Mouse (Mus musculus): ENCODE results near the gene Bend7.

Gene Bend7

DNA sequence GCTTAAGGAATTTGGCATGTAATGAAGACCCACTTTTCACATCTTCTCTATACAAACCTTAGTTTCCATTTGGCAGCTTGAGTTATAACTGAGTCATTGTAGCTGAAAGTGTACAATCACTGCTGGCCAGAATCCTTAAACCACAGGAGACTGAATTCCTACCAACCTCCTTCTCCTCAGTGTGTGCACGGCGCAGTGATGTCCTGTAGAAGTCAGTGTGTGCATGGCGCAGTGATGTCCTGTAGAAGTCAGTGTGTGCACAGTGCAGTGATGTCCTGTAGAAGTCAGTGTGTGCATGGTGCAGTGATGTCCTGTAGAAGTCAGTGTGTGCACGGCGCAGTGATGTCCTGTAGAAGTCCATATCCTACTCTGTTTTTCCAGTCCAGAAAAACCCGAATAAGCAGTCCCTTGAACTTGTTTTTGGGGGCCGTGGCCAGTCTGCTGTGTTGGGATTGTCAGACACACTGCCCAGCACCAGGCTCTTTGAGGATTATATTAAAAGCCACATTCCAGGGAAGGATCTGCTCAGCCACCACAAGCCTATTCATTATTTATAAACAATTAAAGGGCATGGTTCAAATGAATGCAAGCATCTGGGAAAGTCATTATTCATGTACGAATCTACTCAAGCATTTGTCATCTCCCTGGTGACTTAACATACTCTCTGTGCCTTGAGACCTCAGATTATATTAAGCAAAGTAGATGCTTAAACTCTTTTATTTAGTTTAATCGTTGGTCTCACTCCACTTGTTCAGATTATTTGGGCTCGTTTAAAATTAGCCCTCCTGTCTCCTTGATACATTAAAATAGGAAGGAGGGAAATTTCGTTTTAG is 65.4 kb downstream of the Bend7 start:
- no peak for DNase-seq (ENCODE audit: extremely low spot score)

DNA sequence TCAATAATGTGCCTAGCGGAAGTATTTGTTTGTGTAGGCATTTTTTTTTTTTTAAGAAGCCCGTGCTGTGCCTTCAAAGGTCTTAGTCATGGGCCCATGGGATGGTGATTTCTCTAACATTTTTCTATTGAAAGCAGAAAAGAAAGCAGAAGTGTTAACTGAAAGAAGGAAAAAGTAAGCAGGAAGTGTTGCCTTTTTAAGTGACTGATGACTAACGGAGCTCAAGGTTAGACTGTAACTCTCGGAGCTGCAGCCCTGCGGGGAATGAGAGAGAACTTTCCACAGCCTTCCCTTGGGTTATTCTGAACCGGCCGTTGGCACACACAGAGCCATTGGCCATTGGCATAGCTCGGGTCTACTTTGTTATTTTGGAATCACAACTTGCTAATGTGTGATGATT is 66.4 kb downstream of the Bend7 start:
- no peak for DNase-seq (ENCODE audit: extremely low spot score)

GRCm38 (mm10) chr2:4785016-4785415 is 67.4 kb downstream of the Bend7 start:
- no peak for DNase-seq (ENCODE audit: extremely low spot score)

- no peak for DNase-seq (ENCODE audit: extremely low spot score)
These were observed 69.6 kb downstream of the Bend7 start for GRCm38 (mm10) chr2:4787223-4787622.

- DNase-seq (ENCODE audit: extremely low spot score) = no peak
These were observed 74.0 kb downstream of the Bend7 start for GRCm38 (mm10) chr2:4791646-4792045.

DNA sequence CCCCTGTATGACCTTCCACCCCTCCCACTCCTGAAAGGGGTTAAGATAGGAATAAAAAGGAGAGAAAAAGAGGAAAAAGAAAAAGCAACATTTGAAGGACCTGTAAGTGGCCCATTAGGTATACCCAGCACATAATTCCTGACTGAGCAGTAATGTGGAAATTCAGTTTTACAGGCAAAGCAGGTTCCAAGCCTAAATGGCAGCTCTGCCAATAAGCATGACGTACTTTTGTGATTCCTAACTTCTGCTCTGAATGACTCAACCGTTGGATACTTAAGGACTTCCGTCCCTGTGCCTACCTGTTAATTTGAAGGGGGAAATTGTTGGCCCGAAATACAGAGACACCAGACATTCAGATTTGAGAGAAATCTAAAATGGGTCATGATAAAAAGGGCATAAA is 74.9 kb downstream of the Bend7 start:
- no peak for DNase-seq (ENCODE audit: extremely low spot score)

GRCm38 (mm10) chr2:4802395-4803176 is 85.0 kb downstream of the Bend7 start:
- no peak for DNase-seq (ENCODE audit: extremely low spot score)

DNA sequence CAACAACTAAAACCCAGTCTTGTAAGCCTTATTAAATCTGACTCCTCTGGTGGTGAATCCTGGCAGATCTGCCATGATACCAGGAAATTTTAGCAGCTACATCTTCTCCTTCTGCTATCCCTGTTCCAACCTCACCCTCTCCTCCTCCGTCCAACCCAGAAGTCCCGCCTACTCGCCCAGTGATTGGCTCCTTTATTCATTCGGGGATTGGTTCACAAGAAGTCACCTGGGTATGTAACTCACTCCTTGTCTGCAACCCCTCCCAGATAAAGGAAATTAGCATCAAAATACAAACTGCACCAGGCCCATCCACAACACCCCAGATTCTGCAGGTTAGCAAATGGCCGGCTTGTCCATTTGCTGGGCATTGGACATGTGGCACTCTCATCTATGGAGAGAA is 98.7 kb downstream of the Bend7 start:
- no peak for DNase-seq (ENCODE audit: extremely low spot score)

DNA sequence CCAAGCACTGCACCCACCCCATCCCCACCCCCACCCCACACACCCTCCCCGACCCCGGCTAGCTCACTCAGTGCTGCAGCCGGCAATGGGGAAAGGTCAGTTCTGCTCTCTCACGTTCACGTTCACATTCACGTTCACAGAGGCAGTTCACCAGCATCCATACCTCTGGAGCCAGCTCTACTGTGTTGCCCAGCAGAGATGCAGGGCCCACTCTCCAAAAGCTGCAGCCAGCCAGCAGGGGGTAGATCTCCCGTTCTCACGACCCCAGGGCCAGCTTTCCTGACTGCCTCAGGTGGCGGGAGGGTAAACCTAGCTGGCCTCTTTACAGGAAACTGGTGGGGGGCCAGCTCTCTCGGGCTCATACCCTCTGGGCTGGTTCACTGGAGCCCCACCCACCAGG is 100.0 kb downstream of the Bend7 start:
- no peak for DNase-seq (ENCODE audit: extremely low spot score)

DNA sequence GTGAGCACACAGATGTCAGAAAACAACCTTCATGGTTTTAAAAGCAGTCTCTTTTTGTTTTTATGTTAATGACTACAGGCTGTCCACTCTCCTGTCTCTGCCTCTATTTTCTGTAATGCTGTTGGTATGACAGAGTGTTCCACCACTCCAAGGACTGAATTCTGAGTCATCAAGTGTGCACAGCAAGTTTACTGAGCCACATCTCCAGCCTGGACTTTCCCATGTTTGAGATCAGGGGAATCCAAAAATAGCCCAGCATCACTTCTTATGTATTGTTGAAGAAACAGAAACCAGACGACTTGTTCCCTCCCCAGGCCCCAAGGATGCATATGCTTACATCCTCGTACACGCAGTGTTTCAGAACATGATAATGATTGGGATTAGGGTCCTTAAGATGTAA is 102.6 kb downstream of the Bend7 start:
- DNase-seq (ENCODE audit: extremely low spot score) = no peak

DNA sequence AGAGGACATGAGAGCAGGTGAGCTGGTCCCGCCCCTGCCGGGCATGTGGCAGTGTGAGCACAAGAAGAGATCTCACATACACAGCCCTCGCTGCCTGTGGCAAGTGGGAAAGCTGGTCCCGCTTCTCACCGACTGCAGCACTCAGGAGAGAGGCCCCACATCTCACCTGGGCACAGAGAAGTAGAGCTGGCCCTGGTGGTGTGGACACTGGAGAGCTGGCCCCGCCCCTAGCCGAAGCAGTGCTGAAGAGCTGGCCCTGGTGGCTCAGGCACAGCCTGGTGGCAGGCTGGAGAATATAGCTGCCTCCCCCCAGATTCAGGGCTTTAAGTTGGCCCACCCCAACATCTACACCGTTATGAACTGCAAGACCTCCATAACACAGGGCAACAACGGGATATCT is 106.4 kb downstream of the Bend7 start:
- DNase-seq (ENCODE audit: extremely low spot score) = no peak

- DNase-seq (ENCODE audit: extremely low spot score) = no peak
These were observed 110.4 kb downstream of the Bend7 start for GRCm38 (mm10) chr2:4828032-4828431.

GRCm38 (mm10) chr2:4828446-4828997 is 110.9 kb downstream of the Bend7 start:
- DNase-seq (ENCODE audit: extremely low spot score) = no peak

DNA sequence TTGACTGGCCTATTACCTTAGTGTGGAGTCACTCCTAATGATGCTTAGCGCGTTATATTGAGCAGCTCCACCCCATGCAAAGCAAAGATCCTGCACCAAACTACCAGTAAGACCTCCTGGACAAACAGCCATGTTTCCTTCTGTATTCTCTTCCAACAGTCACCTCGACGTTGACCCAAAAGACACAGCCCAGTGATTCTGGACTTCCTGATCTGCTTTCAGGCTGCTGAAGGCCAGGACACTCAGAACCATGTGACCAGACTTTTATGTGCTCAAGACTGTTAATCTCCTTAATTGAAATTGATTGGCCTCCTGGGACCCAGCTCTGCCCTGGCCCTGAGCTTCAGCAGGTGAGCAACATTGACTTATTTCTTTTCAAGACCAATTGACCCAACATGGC is 111.4 kb downstream of the Bend7 start:
- DNase-seq (ENCODE audit: extremely low spot score) = no peak

DNA sequence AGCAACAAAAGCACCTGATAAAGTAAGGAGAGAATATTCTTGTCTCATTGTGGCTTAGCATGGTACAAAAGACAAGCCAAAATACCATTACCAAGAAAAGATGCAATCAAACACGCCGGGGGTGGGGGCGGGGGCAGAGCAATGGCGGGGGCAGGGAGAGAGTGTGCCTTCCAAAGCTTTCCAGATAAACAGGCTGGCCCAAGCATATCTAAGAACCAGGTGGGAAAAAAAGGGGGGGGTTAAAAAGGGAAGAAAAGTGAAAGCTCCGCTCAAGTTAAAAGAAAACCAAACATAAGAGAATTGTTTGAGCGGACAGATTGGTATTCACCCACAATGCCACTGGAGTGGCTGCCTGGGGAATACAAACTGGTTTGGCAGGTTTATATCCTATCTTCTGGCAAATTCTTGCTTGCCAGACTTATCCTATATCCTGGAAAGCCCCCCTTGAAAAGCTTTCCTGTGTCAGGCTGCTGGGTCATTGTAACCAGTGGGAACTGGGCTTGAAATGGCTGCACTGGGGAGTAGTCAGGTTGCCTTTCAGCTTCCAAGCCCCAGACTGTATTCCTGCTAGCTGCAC is 111.9 kb downstream of the Bend7 start:
- no peak for DNase-seq (ENCODE audit: extremely low spot score)

GRCm38 (mm10) chr2:4831493-4831892 is 113.9 kb downstream of the Bend7 start:
- no peak for DNase-seq (ENCODE audit: extremely low spot score)

- DNase-seq (ENCODE audit: extremely low spot score) = no peak
These were observed 114.5 kb downstream of the Bend7 start for GRCm38 (mm10) chr2:4832166-4832565.

GRCm38 (mm10) chr2:4849449-4849848 is 131.8 kb downstream of the Bend7 start:
- DNase-seq (ENCODE audit: extremely low spot score) = no peak
